In the genomic region with DNA sequence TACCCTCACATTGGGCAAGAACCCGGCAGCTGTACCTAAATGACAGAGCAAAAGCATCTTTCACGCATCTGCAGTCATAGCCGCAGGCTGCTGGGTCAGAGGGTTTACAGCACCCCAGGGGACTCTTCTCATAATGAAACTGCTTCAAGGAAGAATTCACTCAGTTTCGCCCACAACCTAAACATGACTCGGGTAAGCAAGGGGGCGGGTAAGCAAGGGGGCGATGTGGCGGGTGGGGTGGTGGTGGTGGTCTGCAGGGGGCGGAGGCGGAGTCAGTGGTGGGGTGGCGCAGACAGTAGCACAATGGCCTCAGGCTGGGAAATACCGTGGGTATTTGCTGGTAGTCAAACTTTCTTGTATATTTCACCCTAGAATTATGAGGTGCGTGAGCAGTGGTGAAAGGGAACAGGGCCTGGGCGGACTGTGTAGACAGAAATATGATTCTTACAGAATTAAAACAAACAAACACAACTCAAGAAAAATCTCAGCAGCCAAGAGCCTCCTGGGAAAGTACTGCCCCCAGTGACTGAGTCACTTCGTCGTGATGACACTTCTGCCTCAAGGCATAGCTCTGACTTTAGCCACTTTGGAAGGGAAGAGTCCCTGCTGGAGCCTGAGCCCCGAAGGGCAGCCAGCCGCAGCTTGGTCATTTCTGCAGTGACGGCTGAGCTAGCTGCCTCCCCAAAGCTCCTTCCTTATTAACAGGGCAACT, we compare ENCODE assay signal across 9 mouse cellular contexts. TPM values are rescaled to one million over a fixed set of nuclear protein-coding genes. Genes with fewer than 3 reads are reported as not detected.
A peak's percentile ranks its signal among the peaks of the same experiment; 100 is the strongest.
DNase-seq lines count a peak whose midpoint lies in the region; ATAC-seq and TF ChIP-seq lines count a peak whose summit lies in the region.
"Had no signal": no experiment of that assay in that cellular context is flagged by ENCODE, and none has a peak within 500 bp of the region (broad histone marks: within the 10 kb centered on the region; RNA-seq: fewer than 3 reads in every experiment).

No protein-coding gene starts in this region.

- no peak for DNase-seq in heart, adult 2 months
- peak; percentile 24 for DNase-seq in neural tube, embryonic 10.5 days (ENCODE audit: extremely low spot score, low spot score)
- no peak for DNase-seq in gastrocnemius, postnatal 4 days (ENCODE audit: low spot score in 2 of 2)
- no peak for DNase-seq in layer of hippocampus, postnatal 14 days (ENCODE audit: low spot score in 2 of 2)
- DNase-seq in liver = no peak

- 28% methylated on average over 19 of the region's 19 CpGs for WGBS in heart, embryonic 12.5 days
- WGBS in heart, adult 2 months = 46% methylated on average over 19 of the region's 19 CpGs
- 12% methylated on average over 19 of the region's 19 CpGs for WGBS in embryonic facial prominence, embryonic 15.5 days
- 38% methylated on average over 19 of the region's 19 CpGs for WGBS in intestine, embryonic 15.5 days

- H3K4me3 ChIP-seq in heart, embryonic 12.5 days = no peak overlapping the region; the same call in 1 of the 2 replicates
- H3K4me3 ChIP-seq in heart, adult 2 months = no peak overlapping the region
- H3K4me3 ChIP-seq in embryonic facial prominence, embryonic 15.5 days (replicated peaks) = peak overlapping the region; percentile 18; the same call in 1 of the 2 replicates
- no peak overlapping the region for H3K4me3 ChIP-seq in intestine, embryonic 15.5 days (replicated peaks)

- no peak for ATAC-seq in heart, embryonic 12.5 days (ENCODE audit: insufficient number of reproducible peaks, low FRiP score)
- ATAC-seq in embryonic facial prominence, embryonic 15.5 days (ENCODE audit: insufficient number of reproducible peaks, low FRiP score, low TSS enrichment, low read depth) = no peak
- ATAC-seq in intestine, embryonic 15.5 days = no peak

- H3K79me2 ChIP-seq in heart, adult 2 months (replicated peaks; ENCODE audit: control insufficient read depth, insufficient read depth, low read length) = no peaks in the 10 kb centered on the region

- 0 out of 2 replicates have a peak, but pooled peaks cover 3% of the 10 kb centered on the region for H3K4me1 ChIP-seq in heart, embryonic 12.5 days (replicated peaks)
- H3K4me1 ChIP-seq in heart, adult 2 months (ENCODE audit: control insufficient read depth, insufficient read depth, low read length) = no peaks in the 10 kb centered on the region
- peaks cover 13% of the 10 kb centered on the region for H3K4me1 ChIP-seq in embryonic facial prominence, embryonic 15.5 days
- peaks cover 6% of the 10 kb centered on the region; the same call in 1 of the 2 replicates for H3K4me1 ChIP-seq in intestine, embryonic 15.5 days (replicated peaks)

- intact Hi-C loops in heart, adult 2 months (cut with DNase I) = no loop called here

- TF ChIP-seq EP300 in heart, adult 2 months (IDR thresholded peaks at IDR 0.05; ENCODE audit: insufficient read depth, low read depth, low read length) = no peak

- no peaks in the 10 kb centered on the region; the same call in none of the 2 replicates for H3K27me3 ChIP-seq in heart, embryonic 12.5 days (replicated peaks)
- H3K27me3 ChIP-seq in heart, adult 2 months (ENCODE audit: control insufficient read depth, insufficient read depth, low read length) = no peaks in the 10 kb centered on the region
- H3K27me3 ChIP-seq in embryonic facial prominence, embryonic 15.5 days = no peaks in the 10 kb centered on the region
- no peaks in the 10 kb centered on the region for H3K27me3 ChIP-seq in intestine, embryonic 15.5 days (replicated peaks)

- no peak overlapping the region for H3K27ac ChIP-seq in heart, embryonic 12.5 days (ENCODE audit: poor library complexity, severe bottlenecking)
- no peak overlapping the region for H3K27ac ChIP-seq in heart, adult 2 months
- H3K27ac ChIP-seq in embryonic facial prominence, embryonic 15.5 days (replicated peaks) = 0 out of 2 replicates have a peak overlapping the region, but pooled peaks have one; percentile 11
- H3K27ac ChIP-seq in intestine, embryonic 15.5 days = no peak overlapping the region

- no peak for TF ChIP-seq CTCF in heart, adult 2 months (IDR thresholded peaks at IDR 0.05)

- H3K9ac ChIP-seq in heart, embryonic 12.5 days = no peak overlapping the region; the same call in 1 of the 2 replicates
- H3K9ac ChIP-seq in heart, adult 2 months (ENCODE audit: low read depth, low read length) = no peak overlapping the region
- no peak overlapping the region for H3K9ac ChIP-seq in embryonic facial prominence, embryonic 15.5 days
- H3K9ac ChIP-seq in intestine, embryonic 15.5 days = no peak overlapping the region

- H3K4me2 ChIP-seq in heart, embryonic 12.5 days = peak overlapping the region; percentile 53
- H3K4me2 ChIP-seq in embryonic facial prominence, embryonic 15.5 days (replicated peaks) = peak overlapping the region; percentile 44
- 0 out of 2 replicates have a peak overlapping the region, but pooled peaks have one; percentile 23 for H3K4me2 ChIP-seq in intestine, embryonic 15.5 days (replicated peaks)

- H3K9me3 ChIP-seq in heart, embryonic 12.5 days (replicated peaks) = 0 out of 2 replicates have a peak, but pooled peaks cover under 1% of the 10 kb centered on the region
- H3K9me3 ChIP-seq in embryonic facial prominence, embryonic 15.5 days (replicated peaks) = no peaks in the 10 kb centered on the region
- no peaks in the 10 kb centered on the region for H3K9me3 ChIP-seq in intestine, embryonic 15.5 days
- H3K9me3 ChIP-seq: G1E had no signal

- no peak for TF ChIP-seq POLR2A in heart, adult 2 months (IDR thresholded peaks at IDR 0.05; ENCODE audit: insufficient read depth, low read depth, low read length)

- no peaks in the 10 kb centered on the region for H3K36me3 ChIP-seq in heart, embryonic 12.5 days
- H3K36me3 ChIP-seq in heart, adult 2 months (ENCODE audit: control insufficient read depth, insufficient read depth, low read length) = no peaks in the 10 kb centered on the region
- H3K36me3 ChIP-seq in embryonic facial prominence, embryonic 15.5 days = no peaks in the 10 kb centered on the region
- no peaks in the 10 kb centered on the region for H3K36me3 ChIP-seq in intestine, embryonic 15.5 days
- H3K36me3 ChIP-seq: G1E had no signal

RNA-seq across cellular contexts. Expression of a gene that starts 55.8 kb away (rescaled TPM):
- polyA plus RNA-seq in heart, embryonic 12.5 days (2016; fragmentation: Nextera tagmentation; extraction: Ambion mirVana) = 15.6 and 17.1 TPM in 2 replicates
- 1 to 10 TPM; 1.4 TPM for total RNA-seq in heart, adult 2 months (2021)
- 1.7 and 2.1 TPM in 2 replicates for polyA plus RNA-seq in heart, adult 2 months (2012; rRNA removed)
- polyA plus RNA-seq in embryonic facial prominence, embryonic 15.5 days (2015; fragmentation: Nextera tagmentation; extraction: Ambion mirVana) = 16.9 and 17.2 TPM in 2 replicates
- polyA plus RNA-seq in intestine, embryonic 15.5 days (2015; fragmentation: Nextera tagmentation; extraction: Ambion mirVana) = 7.8 and 9.0 TPM in 2 replicates
- 10 to 100 TPM; 15.6 to 15.7 TPM for total RNA-seq in gastrocnemius, postnatal 4 days (2021)
- 10 to 100 TPM; 29.8 to 30.1 TPM for total RNA-seq in layer of hippocampus, postnatal 14 days (2021)
